13 mouse cellular contexts compared by ENCODE assay signal in the genomic region with DNA sequence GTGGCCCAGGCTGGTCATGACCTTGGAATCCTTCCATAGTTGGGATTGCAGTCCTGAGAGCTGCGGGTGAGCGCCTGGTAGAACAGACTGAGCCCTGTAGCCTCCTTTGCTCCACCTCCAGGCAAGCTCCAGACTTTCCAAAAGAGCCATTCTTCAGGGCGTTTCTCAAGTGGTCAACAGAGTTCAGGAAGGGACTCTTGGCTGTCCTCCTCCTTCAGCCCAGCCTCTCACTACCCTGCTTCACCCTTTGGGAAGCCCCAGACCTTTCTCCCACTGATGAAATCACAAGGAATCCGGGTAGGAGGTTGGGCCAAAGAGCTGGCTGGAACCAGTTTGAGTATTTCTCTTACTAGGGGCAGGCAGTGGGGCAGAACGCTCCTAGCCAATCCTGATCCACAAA. TPM values are rescaled to one million over a fixed set of nuclear protein-coding genes. Genes with fewer than 3 reads are reported as not detected.
DNase-seq lines count a peak whose midpoint lies in the region; ATAC-seq lines count a peak whose summit lies in the region.
"Had no signal": no experiment of that assay in that cellular context is flagged by ENCODE, and none has a peak within 500 bp of the region (broad histone marks: within the 10 kb centered on the region; RNA-seq: fewer than 3 reads in every experiment).

No protein-coding gene starts in this region.

- WGBS in liver, embryonic 12.5 days (ENCODE audit: insufficient replicate concordance) = 60% methylated on average over 5 of the region's 5 CpGs
- 68% methylated on average over 5 of the region's 5 CpGs for WGBS in midbrain, embryonic 15.5 days

- no peak for DNase-seq in liver
- peak; percentile 89 for DNase-seq in fibroblast of lung, adult 2 months (ENCODE audit: low read depth)
- peak; percentile 72 for DNase-seq in kidney, adult 9 months
- peak; percentile 90 for DNase-seq in lung, postnatal 25 days (ENCODE audit: low spot score)
- DNase-seq in c-Kit-positive CD71-positive TER-119-positive erythroid progenitor cells, embryonic 14.5 days (ENCODE audit: low spot score) = no peak
- no peak for DNase-seq in cerebellum, adult 11 months

- no peaks in the 10 kb centered on the region for H3K27me3 ChIP-seq in liver, embryonic 12.5 days (replicated peaks)
- H3K27me3 ChIP-seq in midbrain, embryonic 15.5 days (replicated peaks) = 0 out of 2 replicates have a peak, but pooled peaks cover 8% of the 10 kb centered on the region
- H3K27me3 ChIP-seq: limb, embryonic 15.5 days; stomach, embryonic 15.5 days had no signal

- H3K9ac ChIP-seq in liver, embryonic 12.5 days = no peak overlapping the region
- H3K9ac ChIP-seq in midbrain, embryonic 15.5 days = no peak overlapping the region
- H3K9ac ChIP-seq: limb, embryonic 15.5 days; neural tube, embryonic 13.5 days; stomach, embryonic 15.5 days had no signal

- no peaks in the 10 kb centered on the region for H3K9me3 ChIP-seq in liver, embryonic 12.5 days (replicated peaks)
- H3K9me3 ChIP-seq in midbrain, embryonic 15.5 days = no peaks in the 10 kb centered on the region
- H3K9me3 ChIP-seq: limb, embryonic 15.5 days; neural tube, embryonic 13.5 days; stomach, embryonic 15.5 days had no signal

- no peak overlapping the region for H3K4me3 ChIP-seq in liver, embryonic 12.5 days
- H3K4me3 ChIP-seq in midbrain, embryonic 15.5 days = no peak overlapping the region

- peak overlapping the region; percentile 22 for H3K27ac ChIP-seq in liver, embryonic 12.5 days
- no peak overlapping the region for H3K27ac ChIP-seq in midbrain, embryonic 15.5 days
- H3K27ac ChIP-seq: limb, embryonic 15.5 days had no signal

- H3K4me2 ChIP-seq in liver, embryonic 12.5 days = no peak overlapping the region
- no peak overlapping the region for H3K4me2 ChIP-seq in midbrain, embryonic 15.5 days

- peaks cover 16% of the 10 kb centered on the region for H3K36me3 ChIP-seq in liver, embryonic 12.5 days
- no peaks in the 10 kb centered on the region for H3K36me3 ChIP-seq in midbrain, embryonic 15.5 days (replicated peaks)
- H3K36me3 ChIP-seq: limb, embryonic 15.5 days; neural tube, embryonic 13.5 days; stomach, embryonic 15.5 days had no signal

- H3K4me1 ChIP-seq in liver, embryonic 12.5 days = peaks cover 36% of the 10 kb centered on the region
- H3K4me1 ChIP-seq in midbrain, embryonic 15.5 days = peaks cover 38% of the 10 kb centered on the region

- ATAC-seq in liver, embryonic 12.5 days = no peak
- no peak for ATAC-seq in midbrain, embryonic 15.5 days (replicated peaks)

RNA-seq across cellular contexts. Expression of a gene that starts 1.1 kb away (rescaled TPM):
- 127 and 128 TPM in 2 replicates for polyA plus RNA-seq in liver, embryonic 12.5 days (2016; fragmentation: Nextera tagmentation; extraction: Ambion mirVana)
- 12.4 and 14.3 TPM in 2 replicates for polyA plus RNA-seq in midbrain, embryonic 15.5 days (2015; fragmentation: Nextera tagmentation; extraction: Ambion mirVana)

RNA-seq across cellular contexts. Expression of a gene that starts 35.6 kb away (rescaled TPM):
- polyA plus RNA-seq in liver, embryonic 12.5 days (2016; fragmentation: Nextera tagmentation; extraction: Ambion mirVana) = 61.3 and 63.2 TPM in 2 replicates
- polyA plus RNA-seq in midbrain, embryonic 15.5 days (2015; fragmentation: Nextera tagmentation; extraction: Ambion mirVana) = 205 and 227 TPM in 2 replicates

RNA-seq across cellular contexts. Expression of a gene that starts 36.5 kb away (rescaled TPM):
- polyA plus RNA-seq in liver, embryonic 12.5 days (2016; fragmentation: Nextera tagmentation; extraction: Ambion mirVana) = 14.9 and 16.0 TPM in 2 replicates
- polyA plus RNA-seq in midbrain, embryonic 15.5 days (2015; fragmentation: Nextera tagmentation; extraction: Ambion mirVana) = 51.9 and 55.1 TPM in 2 replicates

RNA-seq across cellular contexts. Expression of a gene that starts 41.9 kb away (rescaled TPM):
- polyA plus RNA-seq in liver, embryonic 12.5 days (2016; fragmentation: Nextera tagmentation; extraction: Ambion mirVana) = 218 and 230 TPM in 2 replicates
- 452 and 465 TPM in 2 replicates for polyA plus RNA-seq in midbrain, embryonic 15.5 days (2015; fragmentation: Nextera tagmentation; extraction: Ambion mirVana)

RNA-seq across cellular contexts. Expression of a gene that starts 58.3 kb away (rescaled TPM):
- not detected in 2 replicates for polyA plus RNA-seq in liver, embryonic 12.5 days (2016; fragmentation: Nextera tagmentation; extraction: Ambion mirVana)
- polyA plus RNA-seq in midbrain, embryonic 15.5 days (2015; fragmentation: Nextera tagmentation; extraction: Ambion mirVana) = 0.17 and 0.19 TPM in 2 replicates
- polyA plus RNA-seq: forebrain, embryonic 14.5 days; intestine, embryonic 14.5 days; limb, embryonic 15.5 days; neural tube, embryonic 13.5 days; stomach, embryonic 15.5 days had no signal

Comparison
In these comparisons a context has a peak if more than half of its experiments do, and no peak if none do; other contexts are left out.
1. DNase-seq: peak in fibroblast of lung, adult 2 months (single experiment), kidney, adult 9 months (single experiment) and lung, postnatal 25 days (single experiment); none in liver (single experiment), c-Kit-positive CD71-positive TER-119-positive erythroid progenitor cells, embryonic 14.5 days (single experiment) and cerebellum, adult 11 months (single experiment).